Mouse (Mus musculus) thymus, adult 2 months (tissue): ENCODE results near the gene Igfbp1.

Experiments
- CTCF ChIP-seq: fragments of 200-500 bp; IDR thresholded peaks from 2 replicates; pipeline ENCODE4 v1.5.1; 2012; ENCODE audit warnings: mild to moderate bottlenecking, control low read depth, low read length, moderate library complexity, borderline replicate concordance; ENCODE audit not compliant: control insufficient read depth, poor library complexity, insufficient read depth; ENCODE audit errors: extremely low read depth
- POLR2A ChIP-seq: fragments of 200-500 bp; IDR thresholded peaks from 2 replicates; pipeline ENCODE4 v1.6.1; 2012; ENCODE audit warnings: mild to moderate bottlenecking, low read length, control low read depth, moderate library complexity; ENCODE audit not compliant: control insufficient read depth, poor library complexity, insufficient read depth; ENCODE audit errors: extremely low read depth

DNA sequence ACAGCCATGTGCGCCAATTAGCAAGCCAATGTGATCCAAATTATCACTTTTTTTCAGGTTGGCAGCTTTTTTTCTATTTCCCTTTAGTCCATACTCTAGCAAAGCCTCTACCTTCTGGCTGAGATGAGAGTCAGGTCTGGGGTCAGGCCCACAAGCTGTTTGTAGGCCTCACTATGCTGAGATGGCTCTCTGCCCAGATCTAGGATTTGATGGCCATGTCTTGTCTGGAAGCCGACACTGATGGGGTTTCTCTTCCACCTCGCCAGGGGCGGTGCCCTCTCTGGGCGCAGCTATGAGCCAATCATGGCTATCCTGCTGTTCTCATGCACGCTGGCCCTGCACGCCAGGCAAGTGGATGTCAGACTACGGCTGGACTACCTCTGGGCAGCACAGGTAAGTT lies 47.1 kb upstream of the Igfbp1 start:
- TF ChIP-seq POLR2A (no peak), CTCF (no peak)
